Mouse (Mus musculus) small intestine, adult 2 months (tissue): ENCODE measurements at regions not wholly inside any gene's neighbourhood (a gene's known extent, or its start where the extent isn't known, plus 50 kb on each side); places are given as distances from the start of the nearest gene placed in this dataset.

Experiments used
- H3K27ac ChIP-seq: fragments of 200-500 bp; 2 replicates; pipeline ENCODE4 v1.5.1; 2012; ENCODE audit warnings: low read depth, low read length, control low read depth, inconsistent platforms; ENCODE audit not compliant: insufficient read depth
- H3K27me3 ChIP-seq: fragments of 200-500 bp; 2 replicates; pipeline ENCODE4 v1.6.1; 2012; ENCODE audit warnings: mild to moderate bottlenecking, moderate library complexity, low read length, inconsistent platforms; ENCODE audit not compliant: control insufficient read depth, insufficient read depth
- H3K36me3 ChIP-seq: fragments of 200-500 bp; 2 replicates; pipeline ENCODE4 v1.6.1; 2012; ENCODE audit warnings: mild to moderate bottlenecking, low read length, control low read depth, inconsistent platforms; ENCODE audit not compliant: control insufficient read depth, insufficient read depth
- H3K4me1 ChIP-seq: fragments of 200-500 bp; 2 replicates; pipeline ENCODE4 v1.6.1; 2012; ENCODE audit warnings: low read length, inconsistent platforms, mixed read lengths; ENCODE audit not compliant: control insufficient read depth, insufficient read depth, insufficient read length
- H3K4me3 ChIP-seq: fragments of 200-500 bp; 2 replicates; pipeline ENCODE4 v1.5.1; 2012; ENCODE audit warnings: low read depth, mild to moderate bottlenecking, control low read depth, inconsistent platforms, low read length, moderate library complexity
- CTCF ChIP-seq: fragments of 200-500 bp; IDR thresholded peaks from 2 replicates; pipeline ENCODE4 v1.5.1; 2012; ENCODE audit warnings: low read depth, mild to moderate bottlenecking, control low read depth, inconsistent platforms, low read length, moderate library complexity, mixed read lengths; ENCODE audit not compliant: insufficient replicate concordance, insufficient read length; ENCODE audit errors: extremely low read depth
- POLR2A ChIP-seq: fragments of 200-500 bp; IDR thresholded peaks from 2 replicates; pipeline ENCODE4 v1.6.1; 2012; ENCODE audit warnings: low read depth, mild to moderate bottlenecking, control low read depth, inconsistent platforms, low read length, moderate library complexity
- WGBS: fragments of 180-500 bp; shearing (Covaris S2); methylation state at CpG from one replicate; pipeline ENCODE4 v1.1.7; 2018; 5-methylcytosine and 5-hydroxymethylcytosine counted together

- Histone ChIP-seq H3K36me3 (no peaks in the 10 kb centered on the region), H3K4me3 (no peak overlapping the region), H3K27me3 (no peaks in the 10 kb centered on the region), H3K27ac (no peak overlapping the region), H3K4me1 (no peaks in the 10 kb centered on the region)
- 63% methylated on average over 2 of the region's 2 CpGs for WGBS
- no peak for TF ChIP-seq CTCF
- no peak for TF ChIP-seq POLR2A
Measured at GRCm38 (mm10) chr11:24740466-24740865, 662.6 kb downstream of the Bcl11a start.

DNA sequence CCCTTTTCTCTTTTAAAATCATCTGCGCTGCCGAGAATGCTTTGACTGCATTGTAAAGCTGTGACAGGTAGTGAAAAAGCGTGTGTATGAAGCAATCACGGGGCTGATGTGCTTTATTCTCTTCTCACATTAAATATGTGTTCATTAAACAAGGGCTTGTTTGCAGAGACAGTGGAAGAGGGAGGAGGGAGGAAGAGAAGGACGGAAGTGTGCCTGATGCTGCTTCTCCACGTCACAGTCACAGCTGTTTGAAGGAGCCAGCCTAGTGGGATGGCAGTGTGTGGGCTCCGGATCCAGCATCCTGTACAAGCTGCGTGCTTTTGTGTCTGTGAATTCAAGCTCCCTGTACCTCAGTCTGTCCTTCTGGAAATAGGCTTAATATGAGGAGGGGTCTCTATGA is 664.7 kb downstream of the Bcl11a start:
- no peaks in the 10 kb centered on the region for H3K4me1 ChIP-seq
- no peak overlapping the region for H3K4me3 ChIP-seq
- H3K36me3 ChIP-seq = no peaks in the 10 kb centered on the region
- WGBS = 80% methylated on average over 8 of the region's 8 CpGs
- no peak overlapping the region for H3K27ac ChIP-seq
- H3K27me3 ChIP-seq = no peaks in the 10 kb centered on the region
- TF ChIP-seq POLR2A (no peak), CTCF (no peak)

GRCm38 (mm10) chr11:24743439-24743838 is 665.6 kb downstream of the Bcl11a start:
- Histone ChIP-seq H3K36me3 (no peaks in the 10 kb centered on the region), H3K27ac (no peak overlapping the region), H3K27me3 (no peaks in the 10 kb centered on the region), H3K4me1 (no peaks in the 10 kb centered on the region), H3K4me3 (no peak overlapping the region)
- 69% methylated on average over 1 of the region's 1 CpGs for WGBS
- no peak for TF ChIP-seq CTCF
- TF ChIP-seq POLR2A = no peak

- H3K27ac ChIP-seq = no peak overlapping the region
- no peak overlapping the region for H3K4me3 ChIP-seq
- no peaks in the 10 kb centered on the region for H3K36me3 ChIP-seq
- no peaks in the 10 kb centered on the region for H3K4me1 ChIP-seq
- H3K27me3 ChIP-seq = no peaks in the 10 kb centered on the region
- WGBS = 50% methylated on average over 4 of the region's 4 CpGs
- TF ChIP-seq POLR2A (no peak), CTCF (no peak)
Measured at GRCm38 (mm10) chr11:24745841-24746240, 668.0 kb downstream of the Bcl11a start.

GRCm38 (mm10) chr11:24750144-24750779 is 672.4 kb downstream of the Bcl11a start:
- Histone ChIP-seq H3K36me3 (no peaks in the 10 kb centered on the region), H3K27ac (no peak overlapping the region), H3K27me3 (no peaks in the 10 kb centered on the region), H3K4me3 (no peak overlapping the region), H3K4me1 (no peaks in the 10 kb centered on the region)
- 66% methylated on average over 7 of the region's 7 CpGs for WGBS
- TF ChIP-seq CTCF (no peak), POLR2A (no peak)

GRCm38 (mm10) chr11:24758130-24758529 is 680.3 kb downstream of the Bcl11a start:
- Histone ChIP-seq H3K4me3 (no peak overlapping the region), H3K4me1 (no peaks in the 10 kb centered on the region)

GRCm38 (mm10) chr11:24783470-24783869 is 705.6 kb downstream of the Bcl11a start:
- H3K36me3 ChIP-seq = no peaks in the 10 kb centered on the region
- H3K4me1 ChIP-seq = no peaks in the 10 kb centered on the region
- no peak overlapping the region for H3K27ac ChIP-seq
- H3K4me3 ChIP-seq = no peak overlapping the region
- H3K27me3 ChIP-seq = no peaks in the 10 kb centered on the region
- TF ChIP-seq CTCF (no peak), POLR2A (no peak)
- 78% methylated on average over 7 of the region's 7 CpGs for WGBS

More at GRCm38 (mm10) chr11:24758130-24758529, 680.3 kb downstream of the Bcl11a start:
- Histone ChIP-seq H3K27ac (no peak overlapping the region), H3K27me3 (no peaks in the 10 kb centered on the region), H3K36me3 (no peaks in the 10 kb centered on the region)
- no peak for TF ChIP-seq CTCF
- TF ChIP-seq POLR2A = no peak

DNA sequence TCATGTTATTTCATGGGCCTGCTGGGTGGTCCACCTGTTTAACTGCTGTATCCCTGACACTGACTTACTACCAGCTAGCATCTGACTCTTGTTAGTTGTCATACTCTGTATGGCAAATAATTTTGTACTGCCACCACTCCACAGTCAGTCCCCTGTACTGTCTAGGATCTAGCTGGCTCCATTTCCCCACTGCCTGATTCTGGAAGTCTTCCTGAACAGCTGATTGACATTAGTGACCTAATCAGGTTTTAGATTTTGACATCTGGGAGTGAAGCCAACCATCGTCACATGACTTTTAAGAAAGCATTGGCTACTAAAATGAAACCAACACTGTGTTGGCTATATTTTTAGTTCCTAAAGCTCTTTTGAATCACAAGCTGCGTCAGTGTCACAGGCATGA is 711.3 kb downstream of the Bcl11a start:
- no peak overlapping the region for H3K27ac ChIP-seq
- TF ChIP-seq CTCF (no peak), POLR2A (no peak)
- H3K4me3 ChIP-seq = no peak overlapping the region
- no peaks in the 10 kb centered on the region for H3K27me3 ChIP-seq
- no peaks in the 10 kb centered on the region for H3K4me1 ChIP-seq
- H3K36me3 ChIP-seq = no peaks in the 10 kb centered on the region
- WGBS = 45% methylated on average over 2 of the region's 2 CpGs
